Mouse (Mus musculus) granulocyte monocyte progenitor cell, adult 5-6 weeks (primary cell): Measurements from ENCODE around the gene Gm765. TPM values are rescaled to one million over a fixed set of nuclear protein-coding genes. Genes with fewer than 3 reads are reported as not detected.

Experiments used
- ATAC-seq: replicated peaks from 2 replicates; pipeline ENCODE4 v1.8.0; 2016; ENCODE audit warnings: mild to moderate bottlenecking, moderate TSS enrichment, inconsistent platforms; ENCODE audit not compliant: poor library complexity, severe bottlenecking
- total RNA-seq, 2 experiments: library from RNA; stranded (forward) in 1 of 2; stranded (reverse) in 1 of 2; fragments of 200-712, 200-1000 nt in 1 of 2; fragments of >200 nt in 1 of 2; fragmentation: Nextera tagmentation in 1 of 2; gene quantifications; 2 replicates each; pipeline ENCODE4 v1.2.3; 2014 to 2017

The Gm765 gene
- total RNA-seq (2014; fragmentation: Nextera tagmentation) (not detected in 2 replicates), total RNA-seq (2017) (not detected in 2 replicates)

GRCm38 (mm10) chr6:98342654-98343053 lies at the start of gene Gm765:
Gm765 (minus strand) TSS chr6:98342754.
- no peak for ATAC-seq

DNA sequence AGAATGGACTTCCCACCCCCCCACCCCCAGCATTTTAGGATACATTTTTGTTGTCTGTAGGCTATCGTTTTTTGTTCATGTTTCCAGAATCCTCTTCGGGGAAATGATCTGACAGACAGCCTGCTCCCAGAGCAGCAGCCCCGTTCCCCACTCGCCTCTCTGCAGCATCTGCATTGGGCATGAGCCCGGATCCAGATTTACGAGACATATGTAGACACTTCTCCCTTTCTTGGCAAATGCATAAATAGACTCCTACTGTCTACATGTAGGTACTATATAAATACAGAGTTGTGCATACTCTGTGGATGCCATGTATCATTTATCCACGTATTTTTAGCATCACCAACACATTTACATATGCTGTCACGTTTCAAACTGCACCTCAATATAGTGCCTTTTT lies 42.9 kb upstream of the Gm765 start:
- ATAC-seq = no peak

- no peak for ATAC-seq
Observed at GRCm38 (mm10) chr6:98384431-98384830, 41.9 kb upstream of the Gm765 start.

GRCm38 (mm10) chr6:98383411-98383810 lies 40.9 kb upstream of the Gm765 start:
- ATAC-seq = no peak

- no peak for ATAC-seq
Observed at GRCm38 (mm10) chr6:98366199-98366598, 23.6 kb upstream of the Gm765 start.

GRCm38 (mm10) chr6:98355271-98355670 lies 12.7 kb upstream of the Gm765 start:
- ATAC-seq = no peak

DNA sequence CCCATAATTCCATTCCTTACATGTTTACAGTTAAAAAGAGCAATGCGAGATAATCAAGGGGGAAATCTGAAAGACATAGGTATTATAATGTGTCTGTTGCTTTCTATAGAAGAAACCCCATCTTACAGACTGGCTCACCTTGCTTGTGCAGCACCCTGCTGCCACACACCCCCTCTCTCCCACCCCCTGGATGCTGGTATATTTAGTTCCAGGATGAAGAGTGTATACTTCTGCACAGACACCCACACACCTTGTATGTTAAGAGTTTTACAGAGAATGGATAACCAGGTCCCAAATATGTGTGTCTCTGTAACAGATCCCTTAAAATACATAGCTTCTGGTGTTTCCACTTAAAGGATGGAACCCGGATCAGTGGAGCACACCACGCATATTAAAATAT lies 10.7 kb upstream of the Gm765 start:
- ATAC-seq = no peak

DNA sequence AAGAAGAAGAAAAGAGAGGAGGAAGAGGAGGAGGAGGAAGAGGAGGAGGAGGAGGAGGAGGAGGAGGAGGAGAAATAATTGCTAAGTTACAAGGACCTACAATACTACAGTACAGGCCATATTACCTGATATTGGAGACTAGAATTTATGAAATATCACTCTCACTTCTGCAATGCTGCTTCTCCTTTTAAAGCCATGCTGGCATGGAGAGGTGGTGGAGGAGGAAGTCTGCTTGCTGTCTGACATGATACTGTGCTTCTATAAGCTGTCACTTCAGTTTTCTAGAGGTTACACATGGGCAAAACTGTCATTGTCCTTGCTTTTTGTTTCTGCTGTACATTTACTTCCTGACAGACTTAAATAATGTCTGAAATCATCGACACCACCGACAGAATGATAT lies 9.8 kb downstream of the Gm765 start:
- ATAC-seq = peak; percentile 94

DNA sequence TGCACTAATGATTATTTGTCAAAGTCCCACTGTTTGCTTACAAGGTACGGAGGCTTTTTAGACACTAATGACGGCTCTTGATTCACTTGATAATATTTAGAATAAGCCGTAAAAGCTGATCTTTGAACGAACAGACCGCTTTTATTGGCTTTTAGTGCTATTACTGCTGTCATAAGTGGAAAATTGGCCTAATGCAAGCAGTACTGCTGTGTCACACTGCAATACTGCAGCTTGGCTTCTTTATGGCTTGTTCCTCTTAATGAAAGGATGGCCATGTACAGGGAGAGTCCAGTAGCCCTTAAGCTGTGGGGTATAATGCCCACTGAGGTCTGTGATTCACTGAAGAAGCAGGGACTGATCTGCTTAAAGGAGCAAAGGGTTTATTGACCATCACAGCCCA lies 30.9 kb downstream of the Gm765 start:
- no peak for ATAC-seq

- no peak for ATAC-seq
Observed at GRCm38 (mm10) chr6:98307647-98308046, 34.9 kb downstream of the Gm765 start.

- no peak for ATAC-seq
Observed at GRCm38 (mm10) chr6:98307159-98307558, 35.4 kb downstream of the Gm765 start.

DNA sequence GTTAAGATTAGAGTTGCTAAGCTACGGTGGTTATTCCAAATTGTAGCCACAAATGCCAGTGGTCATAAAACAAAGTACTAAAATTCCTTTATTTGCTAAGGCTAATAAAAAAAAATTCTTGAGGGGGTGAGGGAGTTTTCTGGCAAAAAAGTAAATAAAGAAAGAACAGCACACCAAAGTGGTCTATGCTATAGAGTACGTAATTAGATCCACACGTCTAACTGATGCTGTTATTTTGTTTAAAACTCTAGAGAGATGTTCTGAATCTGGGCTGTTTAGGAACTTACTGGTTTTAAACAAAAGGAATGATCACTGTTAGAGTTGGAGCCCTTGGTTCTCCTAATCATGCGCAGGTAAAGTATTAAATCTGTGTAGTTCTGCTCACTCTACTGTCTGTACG lies 50.5 kb downstream of the Gm765 start:
- no peak for ATAC-seq

DNA sequence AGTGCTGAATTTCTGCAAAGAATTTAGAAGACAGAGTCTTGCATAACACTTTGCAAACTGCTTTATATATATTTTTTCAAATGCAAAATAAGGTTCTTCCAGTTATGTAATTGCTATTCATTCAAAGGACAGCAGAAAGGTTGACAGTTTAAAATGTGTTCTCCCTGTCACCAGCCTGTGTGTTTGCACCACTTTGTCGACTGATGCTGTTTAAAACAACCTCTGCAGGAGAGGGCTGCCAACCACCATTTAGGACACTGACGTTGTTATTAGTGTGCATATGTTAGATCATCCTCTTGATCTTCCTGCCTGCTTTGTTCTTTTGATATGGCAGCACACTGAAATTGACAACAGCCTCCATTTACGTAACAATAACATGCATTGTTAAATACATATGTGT lies 54.2 kb downstream of the Gm765 start:
- ATAC-seq = no peak

DNA sequence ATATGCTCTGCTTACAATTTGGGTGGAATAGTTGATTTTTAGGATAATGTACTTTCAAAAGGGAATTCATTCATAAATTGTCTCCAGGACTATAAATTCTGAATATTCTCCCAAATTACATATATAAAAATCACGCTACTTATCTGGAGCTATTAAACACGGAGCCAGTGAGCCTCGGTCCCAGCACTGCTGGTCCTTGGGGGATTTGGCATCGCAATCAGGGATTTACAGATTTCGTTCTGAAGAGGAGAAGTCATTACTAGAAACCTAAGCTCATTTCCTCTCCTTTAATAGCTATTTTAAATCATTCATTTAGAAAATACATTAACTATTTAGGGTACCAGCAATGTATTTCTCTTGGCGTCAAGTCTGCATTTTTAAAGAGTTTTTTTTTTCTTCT lies 55.0 kb downstream of the Gm765 start:
- ATAC-seq = no peak

GRCm38 (mm10) chr6:98285190-98285589 lies 57.4 kb downstream of the Gm765 start:
- no peak for ATAC-seq

GRCm38 (mm10) chr6:98282791-98283190 lies 59.8 kb downstream of the Gm765 start:
- no peak for ATAC-seq

GRCm38 (mm10) chr6:98271553-98271952 lies 71.0 kb downstream of the Gm765 start:
- ATAC-seq = peak; percentile 68

- ATAC-seq = no peak
Observed at GRCm38 (mm10) chr6:98262961-98263360, 79.6 kb downstream of the Gm765 start.

GRCm38 (mm10) chr6:98259016-98259415 lies 83.5 kb downstream of the Gm765 start:
- no peak for ATAC-seq

DNA sequence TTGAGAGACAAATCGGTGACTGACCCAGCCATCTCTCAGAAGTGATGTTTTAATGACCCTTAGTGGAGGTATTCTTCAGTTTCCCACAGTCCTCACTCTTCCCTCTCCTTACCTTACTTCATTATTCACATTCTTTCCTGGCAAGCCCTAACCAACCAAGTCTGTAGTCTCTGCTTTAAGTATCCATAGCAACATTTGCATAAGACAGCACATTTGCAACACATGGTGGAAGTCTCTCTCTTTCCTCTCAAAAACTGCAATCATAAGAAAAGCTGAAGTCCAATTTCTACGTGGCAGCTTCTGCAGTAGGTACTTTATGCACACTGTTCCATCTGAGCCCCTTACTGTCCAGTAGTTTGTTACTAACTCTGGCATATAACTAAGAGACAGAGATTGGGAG lies 96.1 kb downstream of the Gm765 start:
- no peak for ATAC-seq

DNA sequence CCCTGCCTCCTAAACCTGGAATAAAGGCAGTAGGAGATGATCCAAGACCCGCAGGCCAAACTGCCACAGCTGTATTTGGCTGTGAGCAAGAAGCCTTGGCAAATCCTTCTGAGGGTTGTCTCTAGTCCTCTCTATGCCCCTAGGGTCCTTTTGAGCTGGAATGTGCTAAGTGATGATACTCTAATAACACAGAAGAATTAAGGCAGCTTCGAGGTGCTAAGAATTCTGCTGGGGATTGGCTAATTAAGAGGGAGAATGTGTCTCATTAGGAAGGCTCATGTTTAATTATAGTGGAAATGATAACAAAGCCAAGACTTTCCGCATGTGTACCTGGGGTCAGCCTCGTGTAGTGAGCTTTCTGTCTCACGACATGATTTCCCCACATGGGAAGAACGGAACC lies 99.4 kb downstream of the Gm765 start:
- ATAC-seq = no peak

- ATAC-seq = no peak
Observed at GRCm38 (mm10) chr6:98240561-98241272, 101.8 kb downstream of the Gm765 start.

DNA sequence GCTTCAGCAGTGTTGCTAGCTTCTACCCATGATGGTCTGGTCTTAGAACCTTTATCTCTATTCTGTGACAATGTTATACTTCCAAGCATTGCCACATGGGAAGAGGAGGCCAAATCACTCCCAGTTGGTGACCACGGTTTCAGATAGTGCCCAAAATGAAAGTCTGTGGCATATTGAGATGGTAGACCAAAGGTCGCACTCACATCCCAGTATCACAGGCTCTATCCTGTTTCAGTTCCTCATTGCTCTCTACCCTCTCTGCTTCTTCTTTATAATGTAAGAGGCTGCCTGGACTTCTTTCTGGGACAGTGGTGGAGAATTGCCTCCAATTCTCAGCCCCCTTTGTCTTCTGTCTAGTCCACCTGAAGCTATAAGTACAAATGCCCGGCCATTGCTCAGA lies 108.5 kb downstream of the Gm765 start:
- peak; percentile 65 for ATAC-seq
